Mouse (Mus musculus) heart, embryonic 16.5 days (tissue): ENCODE results near the gene Acot7. TPM values are rescaled to one million over a fixed set of nuclear protein-coding genes. Genes with fewer than 3 reads are reported as not detected.
"Not testable (repeated sequence)": the region's sequence is repeated elsewhere in the genome, so short reads cannot be mapped to it uniquely, and the experiment has no call there.

Experiments used
- ATAC-seq: fragments of 200-750 bp; cut with Nextera tagmentation; replicated peaks from 2 replicates; pipeline ENCODE4 v1.8.0; 2017; ENCODE audit warnings: moderate number of reproducible peaks; ENCODE audit not compliant: insufficient read depth, low FRiP score; ENCODE audit errors: extremely low read depth
- H3K27ac ChIP-seq: fragments of 300-500 bp; sonication (generic); 2 replicates; pipeline ENCODE4 v1.5.1; 2014; ENCODE audit warnings: mild to moderate bottlenecking, low read length, control low read depth, moderate library complexity
- H3K27me3 ChIP-seq: fragments of 300-500 bp; sonication (generic); 2 replicates; pipeline ENCODE4 v1.6.1; 2014; ENCODE audit warnings: low read length, mixed read lengths; ENCODE audit not compliant: control insufficient read depth, insufficient read depth
- H3K36me3 ChIP-seq: fragments of 300-500 bp; sonication (generic); 2 replicates; pipeline ENCODE4 v1.6.1; 2014; ENCODE audit not compliant: control insufficient read depth, insufficient read depth
- H3K4me1 ChIP-seq: fragments of 300-500 bp; sonication (generic); 2 replicates; pipeline ENCODE4 v1.6.1; 2014; ENCODE audit warnings: low read length, mixed read lengths; ENCODE audit not compliant: control insufficient read depth, insufficient read depth
- H3K4me2 ChIP-seq: fragments of 300-500 bp; sonication (generic); 2 replicates; pipeline ENCODE4 v1.6.1; 2014; ENCODE audit warnings: low read depth, mild to moderate bottlenecking, control low read depth, low read length
- H3K4me3 ChIP-seq: fragments of 300-500 bp; sonication (generic); 2 replicates; pipeline ENCODE4 v1.5.1; 2014; ENCODE audit warnings: mild to moderate bottlenecking, control low read depth, low read length
- H3K9ac ChIP-seq: fragments of 300-500 bp; sonication (generic); 2 replicates; pipeline ENCODE4 v1.6.1; 2014; ENCODE audit warnings: low read length, control low read depth
- H3K9me3 ChIP-seq: fragments of 300-500 bp; sonication (generic); replicated peaks from 2 replicates; pipeline ENCODE4 v1.6.1; 2016; ENCODE audit warnings: low read length; ENCODE audit not compliant: control insufficient read depth
- WGBS: fragments of 180-500 bp; shearing (Covaris S2); extraction: QIAGEN DNeasy Blood & Tissue Kit; methylation state at CpG from one replicate; pipeline ENCODE4 v1.1.7; 2014; 5-methylcytosine and 5-hydroxymethylcytosine counted together
- polyA plus RNA-seq: library from polyadenylated mRNA; unstranded; fragments of >200 nt; fragmentation: Nextera tagmentation; extraction: Ambion mirVana; gene quantifications from 2 replicates; pipeline ENCODE4 v1.2.1, GENCODE M21; 2015

The Acot7 gene
- polyA plus RNA-seq, 1 experiment from 2014 or later: 67.7 TPM

DNA sequence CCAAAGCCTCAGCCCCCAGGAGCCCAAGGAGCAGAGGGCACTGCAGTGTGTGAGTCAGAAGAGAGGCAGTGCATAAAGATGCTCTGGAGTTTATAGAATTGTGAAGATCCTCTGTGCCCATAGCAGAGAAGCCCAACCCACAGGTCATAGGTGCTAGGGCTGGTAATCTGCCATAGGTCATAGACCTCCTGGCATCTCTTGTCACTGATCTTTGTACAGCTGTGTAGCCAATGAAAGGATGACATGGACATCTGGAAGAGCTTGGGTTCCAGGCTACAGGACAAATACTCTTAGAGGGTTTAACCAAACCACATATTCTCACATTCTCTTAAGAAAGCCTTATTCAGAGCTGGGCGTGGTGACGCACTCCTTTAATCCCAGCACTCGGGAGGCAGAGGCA is 41.7 kb downstream of the Acot7 start:
- H3K36me3 ChIP-seq: peaks cover 10% of the 10 kb centered on the region; the same call in 1 of the 2 replicates
- no peak overlapping the region for H3K27ac ChIP-seq
- H3K9me3 ChIP-seq: no peaks in the 10 kb centered on the region
- no peak overlapping the region for H3K9ac ChIP-seq
- over 99% methylated on average over 3 of the region's 3 CpGs for WGBS
- H3K4me1 ChIP-seq: peaks cover 10% of the 10 kb centered on the region
- no peak overlapping the region for H3K4me2 ChIP-seq
- no peaks in the 10 kb centered on the region for H3K27me3 ChIP-seq
- ATAC-seq: no peak
- H3K4me3 ChIP-seq: no peak overlapping the region

DNA sequence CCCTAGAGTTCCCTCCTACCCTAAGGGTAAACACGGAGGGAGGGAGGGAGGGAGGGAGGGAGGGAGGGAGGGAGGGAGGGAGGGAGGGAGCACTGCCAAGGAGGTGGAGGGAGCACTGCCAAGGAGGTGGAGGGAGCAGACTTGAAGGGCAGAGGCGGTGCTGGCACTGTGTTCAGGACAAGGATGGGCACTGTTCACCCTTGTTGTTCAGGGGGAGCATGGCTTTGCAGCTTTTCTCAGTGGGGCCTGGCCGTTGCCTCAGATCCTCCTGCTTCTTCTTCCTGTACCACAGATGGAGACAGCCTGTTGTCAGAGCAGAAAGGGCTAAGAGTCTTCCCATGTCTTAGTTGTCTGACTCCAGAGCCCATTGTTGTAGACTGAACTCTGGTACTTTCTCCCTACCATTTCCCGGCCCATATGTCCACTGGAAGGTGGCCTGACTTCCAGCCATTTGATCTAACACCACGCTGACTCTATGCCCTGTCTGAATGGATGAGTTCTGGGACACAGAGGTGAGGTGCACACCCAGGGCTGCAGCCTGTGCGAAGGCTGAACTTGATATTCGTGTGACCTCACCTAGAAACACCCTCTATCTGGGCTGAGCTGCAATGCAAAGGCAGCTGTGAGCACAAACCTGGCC is 43.0 kb downstream of the Acot7 start:
- peaks cover 10% of the 10 kb centered on the region for H3K4me1 ChIP-seq
- no peak for ATAC-seq
- H3K9me3 ChIP-seq: no peaks in the 10 kb centered on the region
- peak overlapping the region; percentile 15; the same call in 1 of the 2 replicates for H3K27ac ChIP-seq
- H3K9ac ChIP-seq: no peak overlapping the region
- H3K36me3 ChIP-seq: peaks cover 10% of the 10 kb centered on the region; the same call in 1 of the 2 replicates
- H3K4me2 ChIP-seq: no peak overlapping the region
- 68% methylated on average over 7 of the region's 7 CpGs for WGBS
- H3K27me3 ChIP-seq: no peaks in the 10 kb centered on the region
- no peak overlapping the region for H3K4me3 ChIP-seq

DNA sequence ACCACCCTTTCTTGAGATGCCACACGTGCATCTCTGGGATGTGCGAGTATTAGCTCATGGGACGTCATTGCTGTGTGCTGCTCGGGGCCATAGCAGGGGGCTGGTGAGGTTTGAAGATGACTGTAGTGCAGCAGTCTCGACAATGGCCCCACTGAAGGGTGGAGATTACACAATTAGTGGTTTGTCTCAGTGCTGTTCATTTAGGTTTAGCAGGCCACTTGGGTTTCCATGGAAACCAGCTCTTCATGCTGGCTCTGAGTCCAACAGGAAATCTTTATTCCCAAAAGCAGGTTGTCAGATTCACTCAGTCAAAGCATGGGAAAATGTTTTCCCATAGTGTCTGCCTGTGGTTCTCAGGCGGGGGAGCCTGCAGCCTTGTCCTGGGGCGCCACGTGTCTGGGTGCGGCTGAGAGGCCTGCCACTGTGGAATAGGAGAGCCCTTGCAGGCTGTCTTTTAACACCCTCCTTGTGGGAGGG is 43.5 kb downstream of the Acot7 start:
- Histone ChIP-seq H3K27me3 (no peaks in the 10 kb centered on the region), H3K4me1 (peaks cover 10% of the 10 kb centered on the region), H3K9me3 (no peaks in the 10 kb centered on the region), H3K27ac (peak overlapping the region; percentile 32; the same call in 1 of the 2 replicates), H3K36me3 (peaks cover 10% of the 10 kb centered on the region; the same call in 1 of the 2 replicates), H3K4me2 (no peak overlapping the region), H3K9ac (no peak overlapping the region), H3K4me3 (no peak overlapping the region)
- WGBS: 42% methylated on average over 9 of the region's 9 CpGs
- peak; percentile 76 for ATAC-seq

DNA sequence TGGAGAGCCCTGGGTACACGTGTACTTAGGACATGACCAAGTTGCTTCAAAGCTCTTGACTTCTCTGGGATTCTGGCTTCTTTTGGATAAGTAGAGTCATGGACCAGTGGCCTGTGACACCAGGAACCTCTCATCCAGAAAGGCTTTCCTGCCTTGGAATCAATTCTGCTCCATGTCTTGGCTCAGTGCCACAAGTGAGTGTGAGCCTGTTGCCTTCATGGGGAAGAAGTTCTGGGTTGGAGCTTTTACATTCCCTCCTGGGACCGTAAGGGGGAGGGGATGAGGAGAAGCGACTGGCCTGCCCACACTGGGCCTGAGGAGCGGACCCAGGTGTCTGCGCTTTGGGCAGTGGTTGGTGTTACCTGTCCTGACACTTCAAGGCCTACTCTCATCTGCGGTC is 44.2 kb downstream of the Acot7 start:
- H3K4me3 ChIP-seq: no peak overlapping the region
- H3K27me3 ChIP-seq: no peaks in the 10 kb centered on the region
- no peak overlapping the region for H3K9ac ChIP-seq
- no peaks in the 10 kb centered on the region for H3K9me3 ChIP-seq
- no peak for ATAC-seq
- peaks cover 10% of the 10 kb centered on the region for H3K4me1 ChIP-seq
- peaks cover 10% of the 10 kb centered on the region; the same call in 1 of the 2 replicates for H3K36me3 ChIP-seq
- no peak overlapping the region for H3K27ac ChIP-seq
- H3K4me2 ChIP-seq: no peak overlapping the region
- WGBS: 81% methylated on average over 6 of the region's 6 CpGs

GRCm38 (mm10) chr4:152222513-152222912 is 44.6 kb downstream of the Acot7 start:
- WGBS: 70% methylated on average over 1 of the region's 1 CpGs
- Histone ChIP-seq H3K4me3 (no peak overlapping the region), H3K4me1 (peaks cover 12% of the 10 kb centered on the region), H3K4me2 (no peak overlapping the region), H3K36me3 (peaks cover 10% of the 10 kb centered on the region; the same call in 1 of the 2 replicates), H3K9me3 (no peaks in the 10 kb centered on the region), H3K9ac (no peak overlapping the region), H3K27me3 (no peaks in the 10 kb centered on the region), H3K27ac (no peak overlapping the region)
- no peak for ATAC-seq

DNA sequence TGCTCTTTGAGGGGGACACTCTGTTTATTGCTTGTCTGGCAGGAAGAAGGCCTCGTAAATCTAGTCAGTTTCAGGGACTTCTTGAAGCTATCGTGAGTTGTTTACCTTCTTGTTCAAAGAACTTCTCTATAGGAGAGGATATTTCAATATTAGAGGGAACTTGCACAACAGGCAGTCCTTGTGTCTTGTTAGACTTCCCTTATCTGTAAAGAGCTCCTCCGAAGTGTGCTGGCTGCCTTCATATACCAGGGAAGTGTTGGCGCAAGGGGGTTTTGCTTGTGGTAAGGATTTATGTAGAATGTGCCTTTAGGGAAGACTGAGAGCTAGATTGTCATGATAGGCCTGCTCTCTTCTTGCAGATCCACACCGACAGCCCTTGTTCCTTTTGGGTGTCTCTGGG is 46.2 kb downstream of the Acot7 start:
- Histone ChIP-seq H3K4me2 (no peak overlapping the region), H3K27ac (no peak overlapping the region), H3K4me1 (peaks cover 12% of the 10 kb centered on the region), H3K27me3 (no peaks in the 10 kb centered on the region), H3K9ac (no peak overlapping the region), H3K4me3 (no peak overlapping the region), H3K36me3 (peaks cover 2% of the 10 kb centered on the region; the same call in 1 of the 2 replicates), H3K9me3 (no peaks in the 10 kb centered on the region)
- ATAC-seq: no peak
- 73% methylated on average over 5 of the region's 5 CpGs for WGBS

- 73% methylated on average over 13 of the region's 13 CpGs for WGBS
- Histone ChIP-seq H3K4me2 (no peak overlapping the region), H3K9ac (no peak overlapping the region), H3K9me3 (no peaks in the 10 kb centered on the region), H3K4me3 (no peak overlapping the region), H3K36me3 (peaks cover 4% of the 10 kb centered on the region; the same call in 1 of the 2 replicates), H3K27ac (peak overlapping the region; percentile 17; the same call in 1 of the 2 replicates), H3K4me1 (peaks cover 6% of the 10 kb centered on the region), H3K27me3 (no peaks in the 10 kb centered on the region)
- ATAC-seq: no peak
Observed at GRCm38 (mm10) chr4:152226901-152227486, 49.1 kb downstream of the Acot7 start.

- peaks cover 4% of the 10 kb centered on the region for H3K36me3 ChIP-seq
- no peaks in the 10 kb centered on the region for H3K9me3 ChIP-seq
- H3K27me3 ChIP-seq: no peaks in the 10 kb centered on the region
- no peak overlapping the region for H3K27ac ChIP-seq
- no peak overlapping the region for H3K4me3 ChIP-seq
- no peak overlapping the region for H3K9ac ChIP-seq
- no peak for ATAC-seq
- no peak overlapping the region for H3K4me2 ChIP-seq
- peaks cover 5% of the 10 kb centered on the region; the same call in 1 of the 2 replicates for H3K4me1 ChIP-seq
- 74% methylated on average over 12 of the region's 12 CpGs for WGBS
Observed at GRCm38 (mm10) chr4:152227749-152228527, 50.0 kb downstream of the Acot7 start.

- H3K27ac ChIP-seq, H3K4me1 ChIP-seq, H3K9me3 ChIP-seq, H3K9ac ChIP-seq, H3K4me2 ChIP-seq, ATAC-seq, H3K4me3 ChIP-seq, H3K27me3 ChIP-seq, H3K36me3 ChIP-seq: not testable (repeated sequence)
- WGBS: 46% methylated on average over 4 of the region's 4 CpGs
Observed at GRCm38 (mm10) chr4:152230331-152230730, 52.4 kb downstream of the Acot7 start.
